Mouse (Mus musculus) heart, embryonic 16.5 days (tissue): Measurements from ENCODE around the gene Gdf1. TPM values are rescaled to one million over a fixed set of nuclear protein-coding genes. Genes with fewer than 3 reads are reported as not detected.

ENCODE experiments used
- ATAC-seq: fragments of 200-750 bp; cut with Nextera tagmentation; replicated peaks from 2 replicates; pipeline ENCODE4 v1.8.0; 2017; ENCODE audit warnings: moderate number of reproducible peaks; ENCODE audit not compliant: insufficient read depth, low FRiP score; ENCODE audit errors: extremely low read depth
- H3K27ac ChIP-seq: fragments of 300-500 bp; sonication (generic); 2 replicates; pipeline ENCODE4 v1.5.1; 2014; ENCODE audit warnings: mild to moderate bottlenecking, low read length, control low read depth, moderate library complexity
- H3K27me3 ChIP-seq: fragments of 300-500 bp; sonication (generic); 2 replicates; pipeline ENCODE4 v1.6.1; 2014; ENCODE audit warnings: low read length, mixed read lengths; ENCODE audit not compliant: control insufficient read depth, insufficient read depth
- H3K36me3 ChIP-seq: fragments of 300-500 bp; sonication (generic); 2 replicates; pipeline ENCODE4 v1.6.1; 2014; ENCODE audit not compliant: control insufficient read depth, insufficient read depth
- H3K4me1 ChIP-seq: fragments of 300-500 bp; sonication (generic); 2 replicates; pipeline ENCODE4 v1.6.1; 2014; ENCODE audit warnings: low read length, mixed read lengths; ENCODE audit not compliant: control insufficient read depth, insufficient read depth
- H3K4me2 ChIP-seq: fragments of 300-500 bp; sonication (generic); 2 replicates; pipeline ENCODE4 v1.6.1; 2014; ENCODE audit warnings: low read depth, mild to moderate bottlenecking, control low read depth, low read length
- H3K4me3 ChIP-seq: fragments of 300-500 bp; sonication (generic); 2 replicates; pipeline ENCODE4 v1.5.1; 2014; ENCODE audit warnings: mild to moderate bottlenecking, control low read depth, low read length
- H3K9ac ChIP-seq: fragments of 300-500 bp; sonication (generic); 2 replicates; pipeline ENCODE4 v1.6.1; 2014; ENCODE audit warnings: low read length, control low read depth
- H3K9me3 ChIP-seq: fragments of 300-500 bp; sonication (generic); replicated peaks from 2 replicates; pipeline ENCODE4 v1.6.1; 2016; ENCODE audit warnings: low read length; ENCODE audit not compliant: control insufficient read depth
- WGBS: fragments of 180-500 bp; shearing (Covaris S2); extraction: QIAGEN DNeasy Blood & Tissue Kit; methylation state at CpG from one replicate; pipeline ENCODE4 v1.1.7; 2014; 5-methylcytosine and 5-hydroxymethylcytosine counted together
- polyA plus RNA-seq: library from polyadenylated mRNA; unstranded; fragments of >200 nt; fragmentation: Nextera tagmentation; extraction: Ambion mirVana; gene quantifications from 2 replicates; pipeline ENCODE4 v1.2.1, GENCODE M21; 2015

Gdf1 gene
- polyA plus RNA-seq, 1 experiment from 2014 or later = 1.4 TPM

GRCm38 (mm10) chr8:70340659-70341058 is 11.0 kb downstream of the Gdf1 start:
- no peaks in the 10 kb centered on the region for H3K9me3 ChIP-seq
- no peak overlapping the region for H3K9ac ChIP-seq
- 85% methylated on average over 7 of the region's 7 CpGs for whole genome bisulfite sequencing
- no peak for ATAC-seq
- no peak overlapping the region for H3K4me3 ChIP-seq
- H3K27me3 ChIP-seq = no peaks in the 10 kb centered on the region
- H3K27ac ChIP-seq = no peak overlapping the region
- H3K4me1 ChIP-seq = no peaks in the 10 kb centered on the region
- peaks cover 47% of the 10 kb centered on the region for H3K36me3 ChIP-seq
- H3K4me2 ChIP-seq = no peak overlapping the region

GRCm38 (mm10) chr8:70342007-70342406 is 12.4 kb downstream of the Gdf1 start:
- 91% methylated on average over 14 of the region's 14 CpGs for WGBS

GRCm38 (mm10) chr8:70343076-70343475 is 13.5 kb downstream of the Gdf1 start:
- ATAC-seq = no peak
- Histone ChIP-seq H3K4me3 (no peak overlapping the region), H3K4me1 (no peaks in the 10 kb centered on the region), H3K27ac (no peak overlapping the region), H3K9me3 (no peaks in the 10 kb centered on the region), H3K4me2 (no peak overlapping the region), H3K9ac (no peak overlapping the region), H3K36me3 (peaks cover 33% of the 10 kb centered on the region), H3K27me3 (no peaks in the 10 kb centered on the region)
- WGBS = 80% methylated on average over 7 of the region's 7 CpGs

More at GRCm38 (mm10) chr8:70342007-70342406, 12.4 kb downstream of the Gdf1 start:
- no peaks in the 10 kb centered on the region for H3K27me3 ChIP-seq
- no peak overlapping the region for H3K27ac ChIP-seq
- H3K9me3 ChIP-seq = no peaks in the 10 kb centered on the region
- no peak overlapping the region for H3K4me3 ChIP-seq
- no peak overlapping the region for H3K9ac ChIP-seq
- peaks cover 43% of the 10 kb centered on the region for H3K36me3 ChIP-seq
- no peaks in the 10 kb centered on the region for H3K4me1 ChIP-seq
- H3K4me2 ChIP-seq = no peak overlapping the region
- ATAC-seq = no peak

- WGBS = 59% methylated on average over 6 of the region's 6 CpGs
These were observed 14.1 kb downstream of the Gdf1 start for GRCm38 (mm10) chr8:70343696-70344095.

GRCm38 (mm10) chr8:70344279-70344678 is 14.7 kb downstream of the Gdf1 start:
- Histone ChIP-seq H3K9me3 (no peaks in the 10 kb centered on the region), H3K4me1 (0 out of 2 replicates have a peak, but pooled peaks cover 2% of the 10 kb centered on the region), H3K4me3 (no peak overlapping the region), H3K27ac (no peak overlapping the region), H3K36me3 (peaks cover 23% of the 10 kb centered on the region), H3K9ac (no peak overlapping the region), H3K27me3 (no peaks in the 10 kb centered on the region), H3K4me2 (no peak overlapping the region)
- no peak for ATAC-seq
- WGBS = 85% methylated on average over 2 of the region's 2 CpGs

More at GRCm38 (mm10) chr8:70343696-70344095, 14.1 kb downstream of the Gdf1 start:
- no peaks in the 10 kb centered on the region for H3K27me3 ChIP-seq
- no peak overlapping the region for H3K27ac ChIP-seq
- 0 out of 2 replicates have a peak, but pooled peaks have one; percentile 46 for ATAC-seq
- H3K36me3 ChIP-seq = peaks cover 28% of the 10 kb centered on the region
- no peak overlapping the region for H3K4me2 ChIP-seq
- 0 out of 2 replicates have a peak, but pooled peaks cover 2% of the 10 kb centered on the region for H3K4me1 ChIP-seq
- H3K9me3 ChIP-seq = no peaks in the 10 kb centered on the region
- H3K9ac ChIP-seq = no peak overlapping the region
- no peak overlapping the region for H3K4me3 ChIP-seq

- WGBS = 81% methylated on average over 4 of the region's 4 CpGs
- Histone ChIP-seq H3K27ac (no peak overlapping the region), H3K36me3 (peaks cover 9% of the 10 kb centered on the region), H3K9me3 (no peaks in the 10 kb centered on the region), H3K4me3 (no peak overlapping the region), H3K27me3 (no peaks in the 10 kb centered on the region), H3K4me2 (no peak overlapping the region), H3K4me1 (peaks cover 27% of the 10 kb centered on the region), H3K9ac (no peak overlapping the region)
- no peak for ATAC-seq
These were observed 17.8 kb downstream of the Gdf1 start for GRCm38 (mm10) chr8:70347443-70347842.

GRCm38 (mm10) chr8:70347860-70348420 is 18.3 kb downstream of the Gdf1 start:
- no peaks in the 10 kb centered on the region for H3K9me3 ChIP-seq
- H3K27me3 ChIP-seq = no peaks in the 10 kb centered on the region
- no peak overlapping the region for H3K27ac ChIP-seq
- H3K4me3 ChIP-seq = no peak overlapping the region
- peaks cover 27% of the 10 kb centered on the region for H3K4me1 ChIP-seq
- ATAC-seq = no peak
- H3K9ac ChIP-seq = no peak overlapping the region
- WGBS = 64% methylated on average over 1 of the region's 1 CpGs
- H3K36me3 ChIP-seq = peaks cover 7% of the 10 kb centered on the region
- H3K4me2 ChIP-seq = no peak overlapping the region

GRCm38 (mm10) chr8:70351035-70351999 is 21.7 kb downstream of the Gdf1 start:
- Histone ChIP-seq H3K9ac (peak overlapping the region; percentile 97), H3K27ac (no peak overlapping the region), H3K9me3 (no peaks in the 10 kb centered on the region), H3K4me2 (peak overlapping the region; percentile 88), H3K4me1 (peaks cover 31% of the 10 kb centered on the region), H3K4me3 (peak overlapping the region; percentile 98), H3K36me3 (peaks cover 4% of the 10 kb centered on the region), H3K27me3 (no peaks in the 10 kb centered on the region)
- WGBS = 48% methylated on average over 15 of the region's 15 CpGs
- ATAC-seq = no peak

- H3K9ac ChIP-seq = peak overlapping the region; percentile 97
- WGBS = 18% methylated on average over 3 of the region's 3 CpGs
- no peaks in the 10 kb centered on the region for H3K27me3 ChIP-seq
- no peaks in the 10 kb centered on the region for H3K9me3 ChIP-seq
- no peaks in the 10 kb centered on the region for H3K36me3 ChIP-seq
- ATAC-seq = no peak
- H3K4me2 ChIP-seq = peak overlapping the region; percentile 88
- no peak overlapping the region for H3K27ac ChIP-seq
- peaks cover 31% of the 10 kb centered on the region for H3K4me1 ChIP-seq
- peak overlapping the region; percentile 98 for H3K4me3 ChIP-seq
These were observed 22.4 kb downstream of the Gdf1 start for GRCm38 (mm10) chr8:70352000-70352384.
